Mouse (Mus musculus): ENCODE measurements around the gene Myh10. TPM values are rescaled to one million over a fixed set of nuclear protein-coding genes. Genes with fewer than 3 reads are reported as not detected.

The Myh10 gene
- polyA plus RNA-seq, 1 experiment from 2014 or later, result 159 TPM

DNA sequence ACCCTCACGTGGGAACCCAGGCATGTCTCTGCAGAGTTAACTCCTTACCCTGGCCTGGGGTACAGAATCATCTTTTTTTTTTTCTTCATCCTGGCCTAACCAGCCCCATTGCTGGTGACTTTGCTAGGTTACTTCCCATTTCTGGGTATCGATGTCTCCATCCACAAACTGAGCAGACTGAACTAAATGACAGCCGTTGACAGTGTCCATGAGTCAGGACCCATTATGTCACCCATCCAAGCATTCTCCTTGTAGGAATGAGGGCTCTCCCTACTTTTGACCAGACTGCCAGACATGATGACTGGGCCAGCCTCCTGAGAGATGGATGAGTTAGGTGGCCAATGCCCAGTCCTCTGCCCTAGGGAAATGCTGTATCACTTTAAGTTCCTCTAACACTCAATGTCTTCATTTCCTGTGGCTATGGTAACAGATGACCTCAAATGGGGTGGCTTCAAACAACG is 172.3 kb downstream of the Myh10 start:
- no peak for DNase-seq (ENCODE audit: low spot score)
- no peak for ATAC-seq (ENCODE audit: insufficient read depth, low FRiP score, low TSS enrichment)
- Histone ChIP-seq H3K36me3 (ENCODE audit: control insufficient read depth, insufficient read depth, low read length) (no peaks in the 10 kb centered on the region), H3K27me3 (ENCODE audit: control insufficient read depth, insufficient read depth, low read length) (no peaks in the 10 kb centered on the region), H3K4me3 (ENCODE audit: low read depth, low read length) (no peak overlapping the region), H3K4me2 (ENCODE audit: low read depth) (no peak overlapping the region), H3K4me1 (ENCODE audit: control insufficient read depth, insufficient read depth, low read length) (no peaks in the 10 kb centered on the region), H3K9me3 (ENCODE audit: control insufficient read depth, low read length) (no peaks in the 10 kb centered on the region), H3K27ac (ENCODE audit: low read depth, low read length) (no peak overlapping the region), H3K9ac (ENCODE audit: low read length) (no peak overlapping the region)
- 79% methylated on average over 4 of the region's 4 CpGs for WGBS

DNA sequence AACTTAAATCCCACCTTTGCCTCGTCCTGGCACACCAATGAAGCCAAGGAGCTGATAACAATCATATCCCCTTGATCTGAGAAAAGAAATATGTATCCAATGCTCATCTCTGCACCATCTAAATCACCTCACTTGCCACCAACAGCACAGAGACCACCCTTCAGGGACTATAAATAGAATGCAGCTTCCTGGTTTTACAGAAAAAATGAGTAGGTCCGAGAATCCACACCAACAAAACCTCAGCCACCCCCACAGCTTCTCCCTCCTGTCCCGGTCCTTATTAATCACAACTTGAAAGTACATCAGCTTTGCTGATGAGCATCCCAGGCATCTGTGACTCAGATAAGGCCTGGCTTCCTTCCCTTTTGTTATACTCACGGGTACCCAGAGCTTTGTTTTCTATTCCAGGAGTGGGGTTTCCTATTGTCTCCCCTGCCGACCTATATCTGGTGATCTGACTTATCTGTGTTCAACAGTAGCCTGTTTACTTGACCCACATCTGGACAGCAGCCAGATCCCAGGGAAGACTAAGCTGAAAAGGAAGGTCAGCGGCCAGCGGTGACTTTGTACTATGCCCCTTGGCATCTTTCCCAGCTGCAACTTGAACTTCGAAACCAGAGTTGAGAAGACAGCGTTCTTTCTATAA is 173.3 kb downstream of the Myh10 start:
- Histone ChIP-seq H3K4me3 (ENCODE audit: low read depth, low read length) (no peak overlapping the region), H3K9me3 (ENCODE audit: control insufficient read depth, low read length) (no peaks in the 10 kb centered on the region), H3K4me1 (ENCODE audit: control insufficient read depth, insufficient read depth, low read length) (no peaks in the 10 kb centered on the region), H3K9ac (ENCODE audit: low read length) (no peak overlapping the region), H3K27me3 (ENCODE audit: control insufficient read depth, insufficient read depth, low read length) (no peaks in the 10 kb centered on the region), H3K4me2 (ENCODE audit: low read depth) (no peak overlapping the region), H3K27ac (ENCODE audit: low read depth, low read length) (no peak overlapping the region), H3K36me3 (ENCODE audit: control insufficient read depth, insufficient read depth, low read length) (no peaks in the 10 kb centered on the region)
- no peak for DNase-seq (ENCODE audit: low spot score)
- ATAC-seq (ENCODE audit: insufficient read depth, low FRiP score, low TSS enrichment), result no peak
- WGBS, result 74% methylated on average over 9 of the region's 9 CpGs

Other genes with a start within 250 kb of the Myh10 start
- 1.6 and 2.5 TPM in 2 replicates for gene Pik3r6, start 188.5 kb upstream of the Myh10 start, polyA plus RNA-seq (2014; fragmentation: Nextera tagmentation; extraction: Ambion mirVana)
- not detected in 2 replicates for gene Mfsd6l, start 135.4 kb upstream of the Myh10 start, polyA plus RNA-seq (2014; fragmentation: Nextera tagmentation; extraction: Ambion mirVana)
- 1.4 and 2.3 TPM in 2 replicates for gene Ccdc42, start 104.5 kb upstream of the Myh10 start, polyA plus RNA-seq (2014; fragmentation: Nextera tagmentation; extraction: Ambion mirVana)
- gene Ndel1, start 180.3 kb downstream of the Myh10 start, polyA plus RNA-seq (2014; fragmentation: Nextera tagmentation; extraction: Ambion mirVana), result 61.6 and 62.9 TPM in 2 replicates
- gene Rnf222, start 197.0 kb downstream of the Myh10 start, polyA plus RNA-seq (2014; fragmentation: Nextera tagmentation; extraction: Ambion mirVana), result 0.08 TPM in 1 of 2 replicates, not detected in the other
- gene Rpl26, start 210.0 kb downstream of the Myh10 start, polyA plus RNA-seq (2014; fragmentation: Nextera tagmentation; extraction: Ambion mirVana), result 822 and 906 TPM in 2 replicates
- not detected in 2 replicates for gene Odf4, start 235.5 kb downstream of the Myh10 start, polyA plus RNA-seq (2014; fragmentation: Nextera tagmentation; extraction: Ambion mirVana)

Measured in neural tube, embryonic 11.5 days (tissue).